Mouse (Mus musculus) thymus, postnatal 0 days (tissue): ENCODE measurements around the gene Slc25a23. TPM values are rescaled to one million over a fixed set of nuclear protein-coding genes. Genes with fewer than 3 reads are reported as not detected.

Experiments used
- DNase-seq: peaks from one replicate; pipeline ENCODE4 v3.0.0-alpha.2; 2015; ENCODE audit warnings: low spot score
- polyA plus RNA-seq: library from polyadenylated mRNA; unstranded; fragments of >200 nt; fragmentation: Nextera tagmentation; extraction: Ambion mirVana; gene quantifications from 2 replicates; pipeline ENCODE4 v1.2.1, GENCODE M21; 2015

The Slc25a23 gene
- 8.3 and 8.8 TPM in 2 replicates for polyA plus RNA-seq

DNA sequence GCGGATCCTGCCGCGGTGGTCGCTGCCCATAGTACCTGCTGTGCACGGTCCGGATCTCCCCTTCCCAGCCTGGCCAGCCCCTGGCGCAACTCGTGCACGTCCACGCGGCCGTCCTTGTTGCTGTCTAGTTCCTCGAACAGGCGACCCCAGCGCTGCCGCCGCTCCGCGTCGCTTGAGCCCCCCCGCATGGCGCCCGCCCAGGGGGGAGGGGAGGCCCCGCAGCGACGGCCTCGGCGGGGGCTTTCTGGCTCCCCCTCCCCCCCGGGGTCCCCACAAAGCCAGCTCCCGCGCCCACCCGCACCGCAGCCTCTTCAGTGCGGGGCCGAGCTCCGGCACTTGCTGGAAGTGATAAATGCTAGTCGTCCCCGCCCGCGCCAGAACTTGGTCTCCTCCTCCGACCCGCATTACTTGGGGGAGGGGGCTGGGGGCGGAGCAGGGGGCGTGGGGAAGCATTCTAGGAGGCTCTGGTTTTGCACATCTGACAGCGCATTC is at the start of gene Slc25a23:
Slc25a23 (minus strand) TSS at position 378 of the 492 bp plus-strand sequence.
- DNase-seq: peak; percentile 81

GRCm38 (mm10) chr17:57108666-57109171 is 49.1 kb upstream of the Slc25a23 start:
- no peak for DNase-seq

DNA sequence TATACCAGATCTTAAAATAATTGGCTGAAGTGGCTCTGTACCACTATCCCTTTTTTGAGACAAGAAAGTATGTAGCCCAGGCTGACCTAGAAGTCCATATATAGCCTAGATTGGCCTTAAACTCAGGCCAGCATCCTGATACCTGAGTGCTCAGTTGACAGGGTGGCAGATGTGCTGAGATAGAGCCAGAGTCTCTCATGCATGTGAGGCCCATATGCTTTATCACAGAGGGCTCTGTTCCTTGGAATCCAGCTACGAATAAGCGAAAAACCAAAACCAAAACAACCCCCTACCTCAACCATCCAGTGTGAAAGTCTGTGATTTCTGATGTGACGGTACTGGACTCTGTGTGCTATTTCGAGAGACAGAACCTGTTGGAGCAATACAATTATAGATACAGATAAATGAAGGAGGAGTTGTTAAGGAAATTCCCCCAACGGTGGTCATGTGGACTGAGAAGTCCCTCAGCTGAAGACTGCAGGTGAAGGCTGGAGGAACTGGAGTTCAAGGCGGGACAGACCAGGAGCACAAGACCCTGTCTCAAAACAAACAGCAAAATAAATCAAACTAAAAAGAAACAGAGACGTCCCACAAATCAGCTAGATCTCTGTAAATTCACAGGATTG is 48.5 kb upstream of the Slc25a23 start:
- no peak for DNase-seq

GRCm38 (mm10) chr17:57107064-57107463 is 47.4 kb upstream of the Slc25a23 start:
- DNase-seq: no peak

DNA sequence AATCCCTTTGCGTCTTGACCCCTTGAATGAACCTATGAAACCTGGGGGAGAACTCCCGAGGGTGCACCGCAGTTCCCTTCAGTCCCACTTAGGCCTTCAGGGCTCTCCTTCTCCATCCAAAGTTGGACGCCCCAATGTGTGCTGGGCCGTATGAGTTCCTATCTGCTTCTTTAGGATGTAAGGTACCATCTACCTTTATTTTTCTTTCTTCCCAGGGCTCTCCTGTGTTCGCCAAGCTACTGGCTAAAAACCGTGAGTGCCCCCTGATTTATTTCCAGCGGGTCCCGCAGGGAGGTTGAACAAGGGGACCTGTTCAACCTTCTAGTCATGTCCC is 46.3 kb upstream of the Slc25a23 start:
- no peak for DNase-seq

- DNase-seq: peak; percentile 17
These were observed 45.7 kb upstream of the Slc25a23 start, which contains the start of gene Tnfsf9 for GRCm38 (mm10) chr17:57105181-57106034. Tnfsf9 (plus strand) TSS chr17:57105325.

DNA sequence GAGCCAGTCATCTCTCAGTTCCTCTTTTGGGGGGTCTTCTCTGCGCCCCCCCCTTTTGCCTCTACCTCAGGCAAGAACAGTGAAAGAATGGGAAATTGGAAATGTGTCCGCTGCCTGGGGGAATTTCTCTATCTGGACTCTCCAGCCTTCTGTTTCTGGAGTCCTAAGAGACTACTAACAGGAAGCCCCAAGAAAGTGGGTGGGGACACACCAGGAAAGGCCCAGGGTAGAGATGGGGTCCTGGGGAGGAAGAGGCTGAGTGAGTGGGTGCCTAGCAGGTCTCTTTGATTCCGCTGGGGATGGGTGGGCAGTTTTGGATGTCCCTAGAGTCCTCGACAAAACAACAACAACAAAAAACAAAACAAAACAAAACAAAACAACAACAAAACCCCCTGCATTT is 44.8 kb upstream of the Slc25a23 start:
- no peak for DNase-seq

DNA sequence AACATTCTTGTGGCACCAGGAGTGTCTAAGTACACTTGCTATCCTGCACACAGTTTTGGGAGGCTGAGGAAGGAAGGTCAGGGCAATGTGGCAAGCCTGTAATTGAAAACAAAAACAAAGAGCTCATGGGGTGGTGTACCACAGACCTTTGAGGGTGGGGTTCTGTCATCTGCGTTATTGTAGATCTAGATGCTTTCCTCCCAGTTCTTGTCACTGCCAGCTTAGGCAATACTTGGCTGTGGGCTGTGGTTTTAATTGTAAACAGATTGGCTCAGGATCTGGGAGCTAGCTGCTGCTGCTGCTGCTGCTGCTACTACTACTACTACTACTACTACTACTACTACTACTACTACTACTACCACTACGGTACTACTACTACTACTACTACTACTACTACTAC is 42.6 kb upstream of the Slc25a23 start:
- no peak for DNase-seq

DNA sequence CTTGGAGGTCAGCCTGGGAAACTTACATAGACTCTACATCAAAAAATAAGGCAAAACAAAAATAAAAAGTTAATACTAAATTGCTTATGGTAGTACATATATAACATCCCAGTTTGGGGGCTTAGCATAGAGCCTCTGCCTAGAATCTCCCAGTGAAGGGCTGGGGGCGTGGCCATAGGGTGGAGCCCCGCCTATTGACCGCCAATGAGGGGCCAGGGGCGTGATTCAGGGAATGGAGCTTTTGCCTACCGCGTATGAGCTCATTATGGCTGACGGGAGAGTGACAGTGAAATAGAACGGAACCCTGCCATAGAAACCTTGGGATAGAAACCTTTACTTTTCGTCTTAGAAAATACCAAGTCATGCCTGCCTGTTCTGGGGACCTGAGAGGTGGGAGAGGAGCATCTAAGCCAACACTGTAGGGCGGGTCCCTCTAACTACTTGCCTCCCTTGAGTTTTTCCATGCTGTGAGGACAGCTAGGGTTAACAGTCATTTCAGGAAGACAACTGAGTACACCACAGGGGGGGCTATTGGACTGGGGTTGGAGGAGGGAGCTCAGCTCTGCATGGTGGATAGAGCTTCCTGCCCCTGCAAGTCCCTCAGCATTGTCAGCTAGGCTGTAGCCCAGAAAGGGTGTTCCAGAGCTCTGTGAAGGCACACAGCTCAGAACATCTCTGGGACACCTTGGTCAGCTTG is 40.1 kb upstream of the Slc25a23 start:
- DNase-seq: peak; percentile 56

DNA sequence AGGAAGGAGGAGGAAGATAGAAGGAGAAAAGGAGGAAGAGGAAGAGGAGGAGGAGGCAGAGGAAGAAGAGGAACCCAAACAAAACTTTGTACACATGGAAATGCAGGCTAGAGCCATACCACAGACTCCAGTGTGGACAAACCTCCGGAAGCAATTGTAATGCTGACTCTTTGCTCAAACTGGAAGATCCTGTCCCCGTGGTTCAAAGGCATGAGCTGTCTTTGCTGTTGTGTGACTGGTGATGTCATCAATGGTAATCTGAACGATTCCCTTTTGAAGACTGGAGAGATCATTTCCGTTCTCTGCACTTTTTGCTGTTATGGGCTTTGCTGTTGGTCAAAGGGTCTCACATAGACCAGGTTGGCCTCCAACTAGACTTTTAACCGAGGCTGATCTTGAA is 38.7 kb upstream of the Slc25a23 start:
- DNase-seq: no peak

- peak; percentile 86 for DNase-seq
These were observed 36.9 kb upstream of the Slc25a23 start for GRCm38 (mm10) chr17:57096623-57096920.

DNA sequence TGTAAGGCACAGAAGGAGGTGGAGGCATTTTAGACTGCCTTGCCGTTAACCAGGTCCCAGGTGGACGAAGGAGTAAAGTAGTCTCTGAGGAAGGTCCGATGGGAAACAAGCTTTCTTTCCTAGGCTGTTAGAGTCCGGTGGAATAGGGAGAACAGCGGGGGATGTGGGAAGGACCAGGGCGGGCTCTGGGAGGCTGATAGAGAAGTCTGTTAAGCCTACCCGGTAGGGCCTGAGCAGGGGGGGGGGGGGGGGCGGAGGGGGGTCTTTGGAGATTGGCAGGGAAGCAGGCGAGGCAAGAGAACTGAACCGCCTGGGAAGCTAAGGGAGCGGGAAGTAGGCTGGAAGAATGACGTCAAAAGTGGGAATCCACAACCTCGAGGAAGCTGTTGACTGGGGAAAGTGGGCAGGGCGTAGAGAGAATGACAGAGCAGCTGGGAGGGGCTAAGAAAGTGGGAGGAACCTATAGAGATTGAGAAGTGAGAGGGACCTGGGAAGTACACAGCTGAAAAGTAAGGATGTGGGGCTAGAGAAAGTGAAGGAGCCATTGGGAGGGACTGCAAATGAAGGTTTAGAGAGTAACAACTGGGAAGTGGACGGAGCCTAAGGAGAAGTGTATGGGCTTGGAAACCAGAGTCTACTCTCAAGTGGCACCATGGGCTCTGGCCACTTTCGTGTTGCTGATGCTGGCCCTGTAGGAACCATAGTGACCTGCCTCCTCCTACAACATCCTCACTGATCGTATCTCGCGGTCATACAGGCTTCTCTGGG is 36.4 kb upstream of the Slc25a23 start:
- DNase-seq: peak; percentile 51

DNA sequence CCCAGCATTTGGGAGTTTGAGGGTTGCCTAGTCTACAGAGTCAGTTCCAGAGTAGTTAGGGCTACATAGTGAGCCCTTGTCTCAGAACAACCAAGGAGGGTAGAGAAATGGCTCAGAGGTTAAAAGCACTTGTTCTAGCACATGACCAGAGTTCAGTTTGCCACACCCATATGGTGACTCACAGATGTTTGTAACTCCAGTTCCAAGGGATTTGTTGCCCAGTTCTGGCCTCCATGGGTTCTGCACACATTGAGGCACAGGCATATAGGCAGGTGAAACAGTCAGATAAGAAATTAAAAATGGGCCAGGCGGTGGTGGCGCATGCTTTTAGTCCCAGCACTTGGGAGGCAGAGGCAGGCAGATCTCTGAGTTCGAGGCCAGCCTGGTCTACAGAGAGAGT is 34.6 kb upstream of the Slc25a23 start:
- DNase-seq: no peak

GRCm38 (mm10) chr17:57087049-57087832 is 27.6 kb upstream of the Slc25a23 start, which contains the start of gene Tubb4a:
Tubb4a (minus strand) TSS chr17:57087782.
- no peak for DNase-seq

GRCm38 (mm10) chr17:57085970-57086757 is 26.5 kb upstream of the Slc25a23 start:
- no peak for DNase-seq

DNA sequence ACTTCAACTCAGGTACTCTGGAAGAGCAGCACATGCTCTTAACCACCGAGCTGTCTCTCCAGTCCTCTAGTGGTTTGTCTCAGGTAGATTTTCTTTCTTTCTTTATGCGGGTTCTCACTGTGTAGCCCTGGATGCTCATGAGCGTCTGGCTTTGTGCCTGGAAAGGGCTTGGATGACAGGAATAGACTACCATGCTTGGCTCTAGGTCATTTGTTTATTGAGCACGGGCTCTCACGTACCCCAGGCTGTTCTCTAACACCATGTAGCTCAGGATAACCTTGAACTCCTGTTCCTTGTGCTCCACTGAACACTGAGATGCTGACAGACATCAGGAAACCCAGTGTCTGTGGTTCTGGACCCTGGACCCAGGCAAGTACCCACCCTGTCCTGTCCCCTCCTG is 22.8 kb upstream of the Slc25a23 start:
- no peak for DNase-seq

DNA sequence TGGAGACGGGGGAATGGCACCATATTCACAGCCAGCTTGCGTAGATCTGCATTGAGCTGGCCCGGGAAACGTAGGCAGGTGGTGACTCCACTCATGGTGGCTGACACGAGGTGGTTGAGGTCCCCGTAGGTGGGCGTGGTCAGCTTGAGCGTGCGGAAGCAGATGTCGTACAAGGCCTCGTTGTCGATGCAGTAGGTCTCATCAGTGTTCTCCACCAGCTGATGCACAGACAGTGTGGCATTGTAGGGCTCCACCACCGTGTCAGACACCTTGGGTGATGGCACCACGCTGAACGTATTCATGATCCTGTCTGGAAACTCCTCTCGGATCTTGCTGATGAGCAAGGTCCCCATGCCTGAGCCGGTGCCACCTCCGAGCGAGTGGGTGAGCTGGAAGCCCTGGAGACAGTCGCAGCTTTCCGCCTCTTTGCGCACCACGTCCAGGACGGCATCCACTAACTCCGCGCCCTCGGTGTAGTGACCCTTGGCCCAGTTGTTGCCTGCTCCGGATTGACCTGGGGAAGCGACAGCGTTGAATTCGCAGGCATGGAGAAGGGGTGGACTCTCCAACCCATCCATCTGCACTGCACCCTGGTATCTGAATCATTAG is 21.7 kb upstream of the Slc25a23 start:
- no peak for DNase-seq

DNA sequence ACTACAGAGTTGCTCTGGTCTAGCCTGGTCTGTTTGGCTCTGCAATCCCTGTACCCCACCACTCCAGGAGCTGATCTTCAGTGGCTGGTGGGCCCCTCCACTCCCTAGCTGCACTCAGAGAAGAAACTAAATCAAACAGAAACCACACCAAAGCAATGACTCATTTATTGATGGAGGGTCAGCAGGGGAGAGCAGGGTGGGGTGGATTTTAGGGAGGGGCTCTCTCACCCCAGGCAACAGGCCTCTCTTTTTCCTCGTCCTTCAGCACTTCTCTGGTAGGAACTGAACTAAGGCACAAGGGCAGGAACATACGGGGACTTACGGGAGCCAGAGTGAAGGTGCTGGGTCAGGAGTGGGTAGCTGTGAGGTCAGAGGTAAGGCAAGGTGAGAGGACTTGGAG is 20.3 kb upstream of the Slc25a23 start:
- no peak for DNase-seq

DNA sequence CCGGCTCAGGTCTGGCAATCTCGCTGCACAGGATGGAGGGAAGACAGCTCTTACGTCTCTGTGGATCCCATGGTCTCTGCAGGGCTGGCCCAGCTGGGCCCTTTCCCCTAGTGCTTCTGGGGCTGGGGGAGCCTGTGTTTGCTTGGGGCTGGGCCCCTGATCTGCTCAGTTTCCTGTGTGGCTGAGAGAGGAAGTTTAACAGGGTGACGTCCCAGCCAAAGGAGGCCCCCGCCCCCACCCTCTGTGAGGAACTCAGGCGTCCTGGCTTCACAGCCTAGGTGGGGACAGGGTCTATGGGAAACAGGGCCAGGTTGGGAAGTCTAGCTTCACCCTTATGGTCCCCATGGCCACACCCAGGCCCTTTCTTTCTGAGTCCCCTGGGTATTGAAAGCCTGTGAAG is 18.7 kb upstream of the Slc25a23 start, which contains the start of gene Dennd1c:
Dennd1c (minus strand) TSS at position 179 of the 400 bp plus-strand sequence.
- peak; percentile 93 for DNase-seq
